Mouse (Mus musculus) heart, embryonic 11.5 days (tissue): ENCODE measurements around the gene Fshr. TPM values are rescaled to one million over a fixed set of nuclear protein-coding genes. Genes with fewer than 3 reads are reported as not detected.

Experiments used
- ATAC-seq: fragments of 200-750 bp; cut with Nextera tagmentation; replicated peaks from 2 replicates; pipeline ENCODE4 v1.8.0; 2017; ENCODE audit warnings: moderate library complexity; ENCODE audit not compliant: insufficient number of reproducible peaks, low FRiP score, low TSS enrichment
- H3K27ac ChIP-seq: fragments of 300-500 bp; sonication (generic); 2 replicates; pipeline ENCODE4 v1.5.1; 2014; ENCODE audit warnings: mild to moderate bottlenecking, low read depth, low read length
- H3K27me3 ChIP-seq: fragments of 300-500 bp; sonication (generic); 2 replicates; pipeline ENCODE4 v1.6.1; 2014; ENCODE audit warnings: mild to moderate bottlenecking, low read length, mixed read lengths; ENCODE audit not compliant: control insufficient read depth, insufficient read depth
- H3K36me3 ChIP-seq: fragments of 300-500 bp; sonication (generic); 2 replicates; pipeline ENCODE4 v1.6.1; 2014; ENCODE audit warnings: mild to moderate bottlenecking, low read length, moderate library complexity, mixed read lengths; ENCODE audit not compliant: control insufficient read depth, insufficient read depth
- H3K4me1 ChIP-seq: fragments of 300-500 bp; sonication (generic); 2 replicates; pipeline ENCODE4 v1.6.1; 2014; ENCODE audit warnings: low read length; ENCODE audit not compliant: control insufficient read depth, insufficient read depth
- H3K4me2 ChIP-seq: fragments of 300-500 bp; sonication (generic); 2 replicates; pipeline ENCODE4 v1.6.1; 2014; ENCODE audit warnings: mild to moderate bottlenecking, moderate library complexity
- H3K4me3 ChIP-seq: fragments of 300-500 bp; sonication (generic); 2 replicates; pipeline ENCODE4 v1.5.1; 2014; ENCODE audit warnings: low read depth, low read length
- H3K9ac ChIP-seq: fragments of 300-500 bp; sonication (generic); 2 replicates; pipeline ENCODE4 v1.6.1; 2014; ENCODE audit warnings: mild to moderate bottlenecking, low read depth, low read length, moderate library complexity
- H3K9me3 ChIP-seq: fragments of 300-500 bp; sonication (generic); replicated peaks from 2 replicates; pipeline ENCODE4 v1.6.1; 2016; ENCODE audit warnings: low read length; ENCODE audit not compliant: control insufficient read depth
- WGBS: fragments of 180-500 bp; shearing (Covaris S2); extraction: QIAGEN DNeasy Blood & Tissue Kit; methylation state at CpG from one replicate; pipeline ENCODE4 v1.1.7; 2014; ENCODE audit not compliant: insufficient replicate concordance; 5-methylcytosine and 5-hydroxymethylcytosine counted together
- polyA plus RNA-seq: library from polyadenylated mRNA; unstranded; fragments of >200 nt; fragmentation: Nextera tagmentation; extraction: Ambion mirVana; gene quantifications from 2 replicates; pipeline ENCODE4 v1.2.1, GENCODE M21; 2014

Fshr gene
- polyA plus RNA-seq, 1 experiment from 2014 or later = not detected

DNA sequence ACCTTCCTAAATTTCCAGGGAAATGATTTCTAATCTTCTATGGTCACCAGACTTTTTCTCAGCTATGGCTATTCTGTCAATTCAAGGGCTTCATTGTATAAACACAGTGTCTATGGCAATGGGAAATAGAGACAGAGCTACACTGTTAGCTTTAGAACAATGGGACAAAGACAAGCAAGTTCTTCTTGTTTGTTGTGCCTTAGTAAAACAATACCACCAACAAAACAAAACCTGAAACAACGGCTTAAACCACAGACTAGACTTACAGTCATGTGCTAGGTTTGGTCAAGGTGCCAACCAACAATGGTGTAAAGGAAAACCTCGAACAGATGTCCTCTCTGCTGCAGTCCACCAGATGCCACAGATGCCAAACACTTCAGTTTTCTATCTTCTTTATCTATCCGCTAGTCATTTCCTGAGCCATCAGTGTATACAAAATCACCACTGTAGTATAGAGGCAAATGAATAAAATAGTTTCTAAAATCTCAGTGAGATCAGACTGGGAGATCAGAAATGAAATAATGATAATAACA lies 149.4 kb downstream of the Fshr start:
- Histone ChIP-seq H3K4me2 (no peak overlapping the region), H3K9ac (no peak overlapping the region), H3K4me3 (no peak overlapping the region), H3K27me3 (no peaks in the 10 kb centered on the region), H3K36me3 (no peaks in the 10 kb centered on the region), H3K4me1 (no peaks in the 10 kb centered on the region), H3K27ac (no peak overlapping the region), H3K9me3 (no peaks in the 10 kb centered on the region)
- WGBS = 72% methylated on average over 3 of the region's 3 CpGs
- no peak for ATAC-seq

DNA sequence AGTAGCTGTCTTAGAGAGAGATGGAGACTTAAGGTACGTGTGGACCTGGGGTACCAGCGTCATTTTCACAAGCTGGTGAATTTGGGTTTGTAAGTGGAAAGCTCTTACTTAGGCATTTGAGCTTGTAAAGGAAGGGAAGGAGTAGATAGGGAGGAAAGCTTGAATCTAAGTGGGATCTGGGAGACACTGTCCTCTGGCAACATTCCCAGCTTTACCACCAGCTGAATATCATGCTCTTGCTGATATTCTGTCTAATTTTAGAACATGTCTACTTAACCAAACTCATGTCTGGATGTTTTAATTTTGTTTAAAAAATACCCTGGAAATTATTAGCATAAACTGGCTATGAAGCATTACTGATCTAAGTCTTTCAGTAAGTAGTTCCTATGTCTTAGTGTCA lies 151.4 kb downstream of the Fshr start:
- no peaks in the 10 kb centered on the region for H3K9me3 ChIP-seq
- H3K4me2 ChIP-seq = no peak overlapping the region
- no peak overlapping the region for H3K4me3 ChIP-seq
- H3K27me3 ChIP-seq = no peaks in the 10 kb centered on the region
- no peaks in the 10 kb centered on the region for H3K36me3 ChIP-seq
- no peak overlapping the region for H3K9ac ChIP-seq
- WGBS = 81% methylated on average over 2 of the region's 2 CpGs
- no peaks in the 10 kb centered on the region for H3K4me1 ChIP-seq
- ATAC-seq = no peak
- H3K27ac ChIP-seq = no peak overlapping the region

DNA sequence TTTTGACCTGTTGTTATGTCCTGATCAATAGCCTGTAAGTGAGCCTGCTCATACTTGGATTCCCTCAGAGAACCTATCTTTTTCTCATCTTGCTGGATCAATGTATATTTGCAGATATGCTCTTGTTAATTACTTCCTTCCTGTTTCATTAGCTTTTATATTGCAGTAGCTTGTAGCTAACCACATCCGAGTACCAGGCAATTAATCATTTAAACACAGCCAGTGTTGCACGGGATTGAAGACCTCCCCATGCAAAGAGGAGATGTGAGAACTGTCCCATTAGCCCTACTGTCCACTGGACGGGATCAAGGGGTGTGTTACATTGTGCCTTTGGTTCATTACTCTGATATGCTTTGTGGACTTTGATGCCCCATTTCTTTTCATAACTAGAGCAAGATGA lies 154.5 kb downstream of the Fshr start:
- no peak for ATAC-seq
- 62% methylated on average over 3 of the region's 3 CpGs for WGBS

DNA sequence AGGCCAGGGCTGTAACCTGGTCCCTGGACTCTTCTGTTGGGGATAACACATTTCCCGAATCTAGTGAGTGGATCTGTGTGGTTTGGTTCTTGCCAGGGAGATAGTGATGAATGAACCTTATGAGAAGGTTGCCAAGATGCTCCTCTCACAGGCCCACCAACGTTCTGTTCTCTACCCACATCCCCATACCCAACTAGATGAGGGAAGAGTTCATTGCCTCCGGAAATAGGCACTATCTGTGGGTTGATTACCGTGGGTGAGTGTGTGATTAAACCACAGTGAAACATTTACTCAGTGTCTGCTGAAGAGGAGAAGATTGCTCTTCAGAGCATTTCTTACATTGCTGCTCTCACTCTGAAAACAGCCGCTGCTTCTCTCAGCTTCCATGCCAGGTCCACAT lies 163.8 kb downstream of the Fshr start:
- no peaks in the 10 kb centered on the region for H3K9me3 ChIP-seq
- no peak overlapping the region for H3K4me3 ChIP-seq
- ATAC-seq = no peak
- WGBS = 79% methylated on average over 5 of the region's 5 CpGs
- no peaks in the 10 kb centered on the region for H3K27me3 ChIP-seq
- H3K27ac ChIP-seq = no peak overlapping the region
- no peaks in the 10 kb centered on the region for H3K4me1 ChIP-seq
- no peak overlapping the region for H3K9ac ChIP-seq
- no peak overlapping the region for H3K4me2 ChIP-seq
- H3K36me3 ChIP-seq = no peaks in the 10 kb centered on the region

More for the DNA sequence above, 154.5 kb downstream of the Fshr start:
- H3K36me3 ChIP-seq = no peaks in the 10 kb centered on the region
- no peak overlapping the region for H3K9ac ChIP-seq
- H3K4me1 ChIP-seq = no peaks in the 10 kb centered on the region
- H3K9me3 ChIP-seq = no peaks in the 10 kb centered on the region
- H3K4me3 ChIP-seq = no peak overlapping the region
- H3K27ac ChIP-seq = no peak overlapping the region
- no peak overlapping the region for H3K4me2 ChIP-seq
- H3K27me3 ChIP-seq = no peaks in the 10 kb centered on the region

DNA sequence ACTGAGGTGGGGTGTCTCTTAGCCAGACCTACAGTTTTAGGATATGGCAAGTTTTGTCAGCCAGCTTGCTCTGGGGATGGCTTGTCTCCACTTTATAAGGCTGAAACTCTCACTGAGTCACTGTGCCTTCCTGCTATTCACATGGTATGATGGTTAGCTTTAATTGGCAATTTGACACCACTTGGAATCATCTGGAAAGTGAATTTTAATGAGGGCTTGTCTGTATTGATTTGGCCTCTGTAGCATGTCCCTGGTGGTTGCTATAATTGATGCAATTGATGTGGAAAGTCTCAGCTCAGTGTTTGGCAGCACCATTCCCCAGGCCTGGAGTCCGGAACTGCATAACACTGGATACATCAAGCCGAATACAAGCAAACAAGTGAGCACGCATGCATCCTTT lies 164.4 kb downstream of the Fshr start:
- H3K9ac ChIP-seq = no peak overlapping the region
- no peaks in the 10 kb centered on the region for H3K36me3 ChIP-seq
- H3K27me3 ChIP-seq = no peaks in the 10 kb centered on the region
- no peak overlapping the region for H3K4me3 ChIP-seq
- H3K9me3 ChIP-seq = no peaks in the 10 kb centered on the region
- 92% methylated on average over 3 of the region's 3 CpGs for WGBS
- ATAC-seq = no peak
- no peaks in the 10 kb centered on the region for H3K4me1 ChIP-seq
- no peak overlapping the region for H3K4me2 ChIP-seq
- no peak overlapping the region for H3K27ac ChIP-seq

DNA sequence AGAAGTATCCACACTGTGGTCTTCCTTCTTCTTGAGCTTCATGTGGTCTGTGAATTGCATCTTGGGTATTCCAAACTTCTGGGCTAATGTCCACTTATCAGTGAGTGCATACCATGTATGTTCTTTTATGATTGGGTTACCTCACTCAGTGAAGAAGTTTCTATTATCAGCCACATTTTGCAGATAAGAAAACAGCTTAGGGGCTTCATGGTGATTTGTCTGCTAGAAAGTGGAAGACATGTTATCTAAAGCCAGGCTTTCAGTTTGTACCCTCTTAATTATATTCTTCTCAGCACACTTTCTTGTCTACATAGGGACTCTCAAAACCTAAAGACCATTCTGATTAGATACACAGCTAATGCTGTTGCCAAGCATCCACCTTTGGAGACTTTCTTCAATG lies 165.8 kb downstream of the Fshr start:
- H3K9me3 ChIP-seq = no peaks in the 10 kb centered on the region
- no peaks in the 10 kb centered on the region for H3K27me3 ChIP-seq
- no peak overlapping the region for H3K9ac ChIP-seq
- no peak overlapping the region for H3K27ac ChIP-seq
- no peak for ATAC-seq
- H3K4me1 ChIP-seq = no peaks in the 10 kb centered on the region
- no peak overlapping the region for H3K4me3 ChIP-seq
- H3K4me2 ChIP-seq = no peak overlapping the region
- H3K36me3 ChIP-seq = no peaks in the 10 kb centered on the region

DNA sequence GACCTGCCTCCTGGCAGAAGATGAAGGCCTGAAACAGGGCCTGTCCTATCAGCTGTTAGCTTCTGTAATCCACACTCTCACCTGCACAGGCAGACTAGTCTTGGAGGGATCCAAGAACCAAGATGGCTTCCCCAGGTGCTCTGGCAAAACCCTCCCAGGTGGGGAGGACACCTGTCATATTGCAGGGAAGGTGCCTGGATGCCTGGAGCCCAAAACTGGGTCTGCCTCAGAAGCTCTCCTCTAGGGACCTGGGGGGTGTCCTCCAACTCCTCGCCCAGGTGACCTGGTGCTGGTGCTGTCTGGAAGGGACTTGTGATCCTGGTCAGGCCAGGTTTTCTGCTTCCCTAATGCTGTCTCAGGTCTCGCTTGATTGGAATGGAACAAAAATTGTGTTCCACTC lies 167.5 kb downstream of the Fshr start:
- no peaks in the 10 kb centered on the region for H3K36me3 ChIP-seq
- no peaks in the 10 kb centered on the region for H3K27me3 ChIP-seq
- H3K4me3 ChIP-seq = no peak overlapping the region
- ATAC-seq = no peak
- no peak overlapping the region for H3K4me2 ChIP-seq
- H3K9me3 ChIP-seq = no peaks in the 10 kb centered on the region
- 77% methylated on average over 2 of the region's 2 CpGs for WGBS
- H3K4me1 ChIP-seq = no peaks in the 10 kb centered on the region
- H3K9ac ChIP-seq = no peak overlapping the region
- H3K27ac ChIP-seq = no peak overlapping the region

DNA sequence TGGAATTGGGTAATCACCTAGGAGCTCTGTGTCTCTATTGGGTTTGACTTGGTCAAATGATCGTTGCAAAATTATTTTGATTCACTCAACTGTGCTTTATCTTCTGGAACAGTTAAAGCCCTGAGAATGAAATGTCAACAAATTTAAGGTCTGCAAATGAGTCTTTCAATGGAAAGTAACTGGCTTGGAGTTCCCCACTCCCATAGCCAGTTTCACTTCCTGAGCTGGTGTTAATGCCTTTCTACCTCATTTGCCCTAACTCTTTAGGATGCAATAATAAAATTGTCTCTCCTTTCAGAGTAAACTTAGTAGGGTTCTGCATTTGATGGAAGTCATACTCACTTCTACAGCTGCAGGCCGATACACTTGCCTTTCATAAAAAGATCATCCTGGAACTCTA lies 181.0 kb downstream of the Fshr start:
- H3K27ac ChIP-seq = no peak overlapping the region
- H3K4me1 ChIP-seq = no peaks in the 10 kb centered on the region
- no peaks in the 10 kb centered on the region for H3K36me3 ChIP-seq
- ATAC-seq = no peak
- no peak overlapping the region for H3K4me3 ChIP-seq
- no peak overlapping the region for H3K4me2 ChIP-seq
- no peaks in the 10 kb centered on the region for H3K9me3 ChIP-seq
- no peak overlapping the region for H3K9ac ChIP-seq
- no peaks in the 10 kb centered on the region for H3K27me3 ChIP-seq
- WGBS = 79% methylated on average over 2 of the region's 2 CpGs

DNA sequence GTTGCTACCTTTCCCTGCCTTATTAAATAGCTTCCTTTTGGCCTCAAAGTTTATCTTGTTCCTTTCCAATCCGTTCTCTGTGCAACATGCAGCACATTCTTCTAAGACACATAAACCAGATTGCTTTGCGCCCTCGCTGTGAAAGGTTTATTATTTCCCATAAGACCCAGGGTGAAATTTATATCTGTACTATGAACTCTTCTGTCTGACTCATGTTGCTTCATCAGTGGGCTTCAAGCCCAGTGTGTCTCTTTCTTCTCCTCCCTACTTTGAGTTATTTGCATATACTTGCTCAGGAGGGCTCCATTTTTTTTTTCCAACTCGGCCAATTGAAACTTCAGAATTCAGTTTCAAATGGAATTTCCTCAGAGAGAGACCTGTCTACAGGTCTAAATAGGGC lies 183.5 kb downstream of the Fshr start:
- no peak overlapping the region for H3K4me2 ChIP-seq
- H3K36me3 ChIP-seq = no peaks in the 10 kb centered on the region
- H3K9ac ChIP-seq = no peak overlapping the region
- no peak overlapping the region for H3K27ac ChIP-seq
- ATAC-seq = no peak
- WGBS = 70% methylated on average over 4 of the region's 4 CpGs
- H3K27me3 ChIP-seq = no peaks in the 10 kb centered on the region
- H3K4me3 ChIP-seq = no peak overlapping the region
- no peaks in the 10 kb centered on the region for H3K4me1 ChIP-seq
- no peaks in the 10 kb centered on the region for H3K9me3 ChIP-seq
